Mouse (Mus musculus) embryonic facial prominence, embryonic 14.5 days (tissue): ENCODE data around the gene Ms4a4b. TPM values are rescaled to one million over a fixed set of nuclear protein-coding genes. Genes with fewer than 3 reads are reported as not detected.
"Not testable (repeated sequence)": the region's sequence is repeated elsewhere in the genome, so short reads cannot be mapped to it uniquely, and the experiment has no call there.

ENCODE experiments used
- ATAC-seq: fragments of 200-750 bp; cut with Nextera tagmentation; 2 replicates; pipeline ENCODE4 v1.8.0; 2017; ENCODE audit warnings: low read depth, moderate number of reproducible peaks, moderate TSS enrichment
- DNase-seq: peaks from one replicate; pipeline ENCODE4 v3.0.0-alpha.2; 2015; ENCODE audit warnings: low spot score
- H3K27ac ChIP-seq: fragments of 300-500 bp; sonication (generic); replicated peaks from 2 replicates; pipeline ENCODE4 v1.5.1; 2014; ENCODE audit warnings: low read depth, mild to moderate bottlenecking, low read length, moderate library complexity
- H3K27me3 ChIP-seq: fragments of 300-500 bp; sonication (generic); replicated peaks from 2 replicates; pipeline ENCODE4 v1.6.1; 2014; ENCODE audit warnings: low read length; ENCODE audit not compliant: control insufficient read depth, insufficient read depth
- H3K36me3 ChIP-seq: fragments of 300-500 bp; sonication (generic); 2 replicates; pipeline ENCODE4 v1.6.1; 2014; ENCODE audit warnings: low read length, mixed read lengths; ENCODE audit not compliant: control insufficient read depth, insufficient read depth
- H3K4me1 ChIP-seq: fragments of 300-500 bp; sonication (generic); 2 replicates; pipeline ENCODE4 v1.6.1; 2014; ENCODE audit warnings: antibody characterized with exemption, low read length; ENCODE audit not compliant: control insufficient read depth, insufficient read depth
- H3K4me2 ChIP-seq: fragments of 300-500 bp; sonication (generic); 2 replicates; pipeline ENCODE4 v1.6.1; 2014; ENCODE audit warnings: low read depth, mild to moderate bottlenecking, low read length, moderate library complexity, mixed read lengths
- H3K4me3 ChIP-seq: fragments of 300-500 bp; sonication (generic); 2 replicates; pipeline ENCODE4 v1.5.1; 2014; ENCODE audit warnings: low read depth, mild to moderate bottlenecking, low read length
- H3K9ac ChIP-seq: fragments of 300-500 bp; sonication (generic); 2 replicates; pipeline ENCODE4 v1.6.1; 2014; ENCODE audit warnings: low read depth, mild to moderate bottlenecking, low read length, moderate library complexity, mixed read lengths
- H3K9me3 ChIP-seq: fragments of 300-500 bp; sonication (generic); 2 replicates; pipeline ENCODE4 v1.6.1; 2016; ENCODE audit warnings: low read length; ENCODE audit not compliant: control insufficient read depth
- WGBS: fragments of 180-500 bp; shearing (Covaris S2); extraction: QIAGEN DNeasy Blood & Tissue Kit; methylation state at CpG from one replicate; pipeline ENCODE4 v1.1.7; 2014; 5-methylcytosine and 5-hydroxymethylcytosine counted together
- polyA plus RNA-seq: library from polyadenylated mRNA; unstranded; fragments of >200 nt; fragmentation: Nextera tagmentation; extraction: Ambion mirVana; gene quantifications from 2 replicates; pipeline ENCODE4 v1.2.1, GENCODE M21; 2014

Gene Ms4a4b
- polyA plus RNA-seq, 1 experiment from 2014 or later, result 0.14 TPM

DNA sequence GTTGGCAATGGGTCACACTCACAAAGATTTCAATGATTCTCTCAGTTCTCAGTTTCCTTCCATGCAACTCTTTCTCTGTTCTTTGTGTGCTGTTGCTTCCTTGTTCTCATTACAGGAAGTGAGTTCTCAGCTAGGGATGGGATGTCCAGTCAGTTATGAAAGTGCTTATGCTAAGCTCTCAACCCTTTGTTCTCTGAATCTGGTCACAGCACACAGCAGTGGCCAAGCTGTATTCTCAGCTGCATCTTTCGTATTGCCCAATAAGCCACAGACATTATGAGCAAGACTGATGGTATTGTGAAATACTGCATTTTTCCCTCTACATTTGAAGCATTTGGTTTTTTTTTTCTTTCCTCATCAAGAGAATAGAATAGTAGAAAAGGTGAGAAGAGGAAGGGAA lies 12.1 kb upstream of the Ms4a4b start:
- not testable (repeated sequence) for H3K9ac ChIP-seq, DNase-seq, H3K4me2 ChIP-seq, H3K9me3 ChIP-seq, H3K4me3 ChIP-seq, H3K36me3 ChIP-seq, ATAC-seq, H3K4me1 ChIP-seq, H3K27ac ChIP-seq, H3K27me3 ChIP-seq
- WGBS, result 85% methylated on average over 1 of the region's 1 CpGs

DNA sequence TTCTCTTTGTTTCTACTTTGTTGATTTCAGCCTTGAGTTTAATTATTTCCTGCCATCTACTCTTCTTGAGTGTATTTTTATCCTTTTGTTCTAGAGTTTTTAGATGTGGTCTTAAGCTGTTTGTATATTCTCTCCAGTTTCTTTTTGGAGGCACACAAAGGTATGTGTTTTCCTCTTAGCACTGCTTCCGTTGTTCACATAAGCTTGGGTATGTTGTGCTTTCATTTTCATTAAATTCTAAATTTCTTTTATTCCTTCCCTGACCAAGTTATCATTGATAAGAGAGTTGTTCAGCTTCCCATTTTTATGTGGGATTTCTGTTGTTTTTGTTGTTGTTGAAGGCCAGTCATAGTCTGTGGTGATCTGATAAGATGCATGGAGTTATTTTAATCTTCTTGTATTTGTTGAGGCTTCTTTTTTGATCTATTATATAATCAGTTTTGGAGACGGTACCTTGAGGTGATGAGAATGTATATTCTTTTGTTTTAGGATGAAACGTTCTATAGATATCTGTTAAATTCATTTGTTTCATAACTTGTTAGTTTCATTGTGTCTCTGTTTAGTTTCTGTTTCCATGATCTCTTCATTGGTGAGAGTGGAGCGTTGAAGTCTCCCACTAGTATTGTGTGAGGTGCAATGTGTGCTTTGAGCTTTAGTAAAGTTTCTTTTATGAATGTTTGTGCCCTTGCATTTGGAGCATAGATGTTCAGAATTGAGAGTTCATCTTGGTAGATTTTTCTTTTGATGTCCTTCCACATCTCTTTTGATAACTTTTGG lies 8.1 kb upstream of the Ms4a4b start:
- DNase-seq (no peak), ATAC-seq (no peak)
- H3K27ac ChIP-seq, result no peak overlapping the region
- H3K9me3 ChIP-seq, result no peaks in the 10 kb centered on the region
- no peak overlapping the region for H3K4me3 ChIP-seq
- 90% methylated on average over 4 of the region's 4 CpGs for whole genome bisulfite sequencing
- H3K36me3 ChIP-seq, result no peaks in the 10 kb centered on the region
- no peaks in the 10 kb centered on the region for H3K4me1 ChIP-seq
- no peak overlapping the region for H3K9ac ChIP-seq
- no peaks in the 10 kb centered on the region for H3K27me3 ChIP-seq
- no peak overlapping the region for H3K4me2 ChIP-seq

DNA sequence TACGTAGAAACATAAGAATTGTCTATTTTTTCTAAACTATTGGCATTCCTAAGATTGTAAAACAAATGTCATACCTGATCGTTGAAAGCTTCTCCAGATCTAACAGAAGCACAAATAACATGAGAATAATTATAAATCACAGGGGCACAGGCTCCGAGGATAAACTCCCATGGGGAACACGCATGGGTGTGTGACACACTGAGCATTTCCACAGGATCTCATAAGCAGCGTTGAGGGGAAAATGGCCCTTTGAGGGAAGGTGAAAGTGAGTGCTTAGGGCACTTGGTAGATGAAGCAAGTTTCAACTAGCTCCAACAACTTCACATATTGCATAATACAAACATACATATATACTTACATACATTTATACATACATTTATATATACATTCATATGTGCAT lies 611 bp downstream of the Ms4a4b start:
- no peak overlapping the region for H3K4me2 ChIP-seq
- no peaks in the 10 kb centered on the region for H3K36me3 ChIP-seq
- no peaks in the 10 kb centered on the region for H3K4me1 ChIP-seq
- 78% methylated on average over 5 of the region's 5 CpGs for WGBS
- no peak overlapping the region for H3K27ac ChIP-seq
- no peaks in the 10 kb centered on the region for H3K27me3 ChIP-seq
- no peak for ATAC-seq
- no peaks in the 10 kb centered on the region for H3K9me3 ChIP-seq
- no peak for DNase-seq
- H3K4me3 ChIP-seq, result no peak overlapping the region
- no peak overlapping the region for H3K9ac ChIP-seq

DNA sequence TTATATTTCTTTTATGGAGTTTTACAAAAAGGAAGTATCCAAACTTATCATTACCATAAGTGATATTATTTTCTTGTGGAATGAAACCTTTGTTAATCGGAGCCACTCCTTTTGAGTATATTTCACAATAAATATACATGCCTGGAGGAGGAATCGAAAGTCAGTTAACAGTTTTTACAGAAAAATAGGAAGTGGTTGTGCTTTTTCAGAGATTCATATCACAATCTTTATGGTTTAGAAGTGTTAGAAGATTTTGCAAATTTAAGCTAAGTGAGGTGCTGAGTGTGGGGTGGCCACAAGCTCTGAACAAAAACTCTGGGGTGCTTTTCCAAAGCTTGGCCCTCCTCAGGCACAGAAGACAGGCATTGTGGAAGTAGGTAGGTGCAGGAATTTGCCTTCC lies 3.9 kb downstream of the Ms4a4b start:
- Histone ChIP-seq H3K9me3 (no peaks in the 10 kb centered on the region), H3K27me3 (no peaks in the 10 kb centered on the region), H3K4me3 (no peak overlapping the region), H3K36me3 (no peaks in the 10 kb centered on the region), H3K4me1 (no peaks in the 10 kb centered on the region), H3K27ac (no peak overlapping the region), H3K9ac (no peak overlapping the region), H3K4me2 (no peak overlapping the region)
- WGBS, result 86% methylated on average over 2 of the region's 2 CpGs
- DNase-seq, result no peak
- no peak for ATAC-seq

DNA sequence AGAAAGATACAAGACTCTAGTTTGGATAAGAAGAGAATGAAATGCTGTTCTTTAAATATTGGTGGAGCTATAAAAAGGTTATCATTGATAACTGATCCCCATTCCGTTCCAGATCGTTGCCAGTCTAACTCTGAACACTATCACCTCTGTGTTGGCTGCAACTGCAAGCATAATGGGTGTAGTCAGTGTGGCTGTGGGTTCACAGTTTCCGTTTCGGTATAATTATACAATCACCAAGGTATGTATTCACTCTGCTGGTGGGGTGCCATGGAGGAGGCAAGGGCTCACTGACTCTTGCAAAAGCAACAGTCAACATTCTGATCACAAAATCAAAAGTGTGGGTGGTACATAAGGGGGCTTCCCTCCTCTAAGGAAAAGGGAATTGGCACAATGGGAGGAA lies 15.7 kb downstream of the Ms4a4b start:
- not testable (repeated sequence) for H3K4me1 ChIP-seq, H3K27ac ChIP-seq, H3K4me2 ChIP-seq, H3K9me3 ChIP-seq, H3K27me3 ChIP-seq, H3K4me3 ChIP-seq, ATAC-seq, H3K9ac ChIP-seq, H3K36me3 ChIP-seq, DNase-seq
- 70% methylated on average over 3 of the region's 4 CpGs for WGBS

GRCm38 (mm10) chr19:11464795-11465194 lies 21.4 kb downstream of the Ms4a4b start:
- ATAC-seq, H3K27ac ChIP-seq: not testable (repeated sequence)
- WGBS, result 32% methylated on average over 1 of the region's 1 CpGs

GRCm38 (mm10) chr19:11466471-11466870 lies 23.1 kb downstream of the Ms4a4b start:
- H3K4me1 ChIP-seq, result no peaks in the 10 kb centered on the region
- H3K27me3 ChIP-seq, result no peaks in the 10 kb centered on the region
- no peak overlapping the region for H3K4me2 ChIP-seq
- H3K4me3 ChIP-seq, result no peak overlapping the region
- DNase-seq, result no peak
- 64% methylated on average over 5 of the region's 5 CpGs for WGBS
- H3K27ac ChIP-seq, result no peak overlapping the region
- no peaks in the 10 kb centered on the region for H3K36me3 ChIP-seq
- H3K9ac ChIP-seq, result no peak overlapping the region
- no peaks in the 10 kb centered on the region for H3K9me3 ChIP-seq
- no peak for ATAC-seq

More at GRCm38 (mm10) chr19:11464795-11465194, 21.4 kb downstream of the Ms4a4b start:
- H3K9ac ChIP-seq, H3K4me2 ChIP-seq, DNase-seq, H3K4me3 ChIP-seq, H3K36me3 ChIP-seq, H3K4me1 ChIP-seq, H3K27me3 ChIP-seq, H3K9me3 ChIP-seq: not testable (repeated sequence)

DNA sequence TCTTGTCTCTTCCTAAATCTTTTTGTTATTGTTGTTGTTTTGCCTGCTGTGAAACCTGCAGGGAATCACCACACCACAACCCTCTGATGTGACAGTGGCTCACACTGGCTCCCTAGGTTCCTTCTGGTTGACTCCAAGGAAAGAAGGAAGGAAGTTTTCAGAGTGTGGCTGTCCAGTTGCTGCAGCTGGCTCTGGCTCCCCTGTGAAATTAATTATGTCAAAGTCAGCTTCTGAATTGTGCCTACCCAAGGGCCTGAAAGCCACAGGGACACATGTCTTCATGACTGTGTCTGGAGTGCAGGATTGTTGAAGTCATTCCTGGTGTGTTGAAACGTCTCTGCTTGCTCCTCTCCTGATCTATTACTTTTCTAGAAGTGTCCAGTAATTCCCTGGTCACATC lies 25.0 kb downstream of the Ms4a4b start:
- H3K4me3 ChIP-seq, ATAC-seq, H3K27ac ChIP-seq, H3K4me1 ChIP-seq, H3K9ac ChIP-seq, H3K4me2 ChIP-seq, H3K36me3 ChIP-seq, H3K9me3 ChIP-seq, DNase-seq, H3K27me3 ChIP-seq: not testable (repeated sequence)
- 63% methylated on average over 1 of the region's 1 CpGs for WGBS

GRCm38 (mm10) chr19:11469215-11469614 lies 25.9 kb downstream of the Ms4a4b start, which contains the start of gene Ms4a6c:
Ms4a6c (plus strand) TSS chr19:11469366.
- not testable (repeated sequence) for H3K9ac ChIP-seq, H3K4me3 ChIP-seq, DNase-seq, H3K9me3 ChIP-seq, H3K4me2 ChIP-seq, H3K27ac ChIP-seq, H3K4me1 ChIP-seq, ATAC-seq, H3K27me3 ChIP-seq, H3K36me3 ChIP-seq
- WGBS, result 84% methylated on average over 4 of the region's 4 CpGs
